Mouse (Mus musculus): ENCODE results near the gene Pbxip1. TPM values are rescaled to one million over a fixed set of nuclear protein-coding genes. Genes with fewer than 3 reads are reported as not detected.

Gene Pbxip1
- polyA plus RNA-seq, 1 experiment from 2014 or later: 10.0 TPM

- Histone ChIP-seq H3K4me2 (ENCODE audit: low read depth, low read length, severe bottlenecking) (no peak within 1 kb of the TSS), H3K4me3 (ENCODE audit: low read depth, low read length) (no peak within 1 kb of the TSS), H3K27me3 (ENCODE audit: control insufficient read depth, insufficient read depth, low read length) (no peaks in the 10 kb centered on the region), H3K27ac (ENCODE audit: low read depth, low read length) (no peak within 1 kb of the TSS), H3K4me1 (replicated peaks; ENCODE audit: control insufficient read depth, insufficient read depth, low read length) (no peaks in the 10 kb centered on the region), H3K9ac (ENCODE audit: low read length) (no peak within 1 kb of the TSS), H3K9me3 (ENCODE audit: control insufficient read depth, low read length) (no peaks in the 10 kb centered on the region), H3K36me3 (ENCODE audit: control insufficient read depth, insufficient read depth, low read length) (no peaks in the 10 kb centered on the region; the same call in 1 of the 2 replicates)
- 84% methylated on average over 5 of the region's 5 CpGs for WGBS
- DNase-seq (ENCODE audit: low spot score) (no peak), ATAC-seq (replicated peaks; ENCODE audit: low FRiP score) (no peak)
These were observed 33.8 kb upstream of the Pbxip1 start, which contains the start of gene Lenep for GRCm38 (mm10) chr3:89402693-89403092. Gene Lenep (minus strand): TSS chr3:89402793.

- Histone ChIP-seq H3K27ac (ENCODE audit: low read depth, low read length) (no peak overlapping the region), H3K27me3 (ENCODE audit: control insufficient read depth, insufficient read depth, low read length) (no peaks in the 10 kb centered on the region), H3K9ac (ENCODE audit: low read length) (no peak overlapping the region), H3K9me3 (ENCODE audit: control insufficient read depth, low read length) (no peaks in the 10 kb centered on the region), H3K4me3 (ENCODE audit: low read depth, low read length) (no peak overlapping the region), H3K4me1 (replicated peaks; ENCODE audit: control insufficient read depth, insufficient read depth, low read length) (peaks cover 5% of the 10 kb centered on the region; the same call in 1 of the 2 replicates), H3K36me3 (ENCODE audit: control insufficient read depth, insufficient read depth, low read length) (no peaks in the 10 kb centered on the region; the same call in 1 of the 2 replicates), H3K4me2 (ENCODE audit: low read depth, low read length, severe bottlenecking) (no peak overlapping the region)
- WGBS: 90% methylated on average over 6 of the region's 6 CpGs
- DNase-seq (ENCODE audit: low spot score) (no peak), ATAC-seq (replicated peaks; ENCODE audit: low FRiP score) (no peak)
These were observed 29.6 kb upstream of the Pbxip1 start for GRCm38 (mm10) chr3:89406887-89407286.

GRCm38 (mm10) chr3:89408448-89408847 lies 28.1 kb upstream of the Pbxip1 start:
- Histone ChIP-seq H3K9me3 (ENCODE audit: control insufficient read depth, low read length) (no peaks in the 10 kb centered on the region), H3K27ac (ENCODE audit: low read depth, low read length) (no peak overlapping the region), H3K4me1 (replicated peaks; ENCODE audit: control insufficient read depth, insufficient read depth, low read length) (peaks cover 5% of the 10 kb centered on the region; the same call in 1 of the 2 replicates), H3K36me3 (ENCODE audit: control insufficient read depth, insufficient read depth, low read length) (no peaks in the 10 kb centered on the region; the same call in 1 of the 2 replicates), H3K9ac (ENCODE audit: low read length) (no peak overlapping the region), H3K27me3 (ENCODE audit: control insufficient read depth, insufficient read depth, low read length) (no peaks in the 10 kb centered on the region), H3K4me3 (ENCODE audit: low read depth, low read length) (no peak overlapping the region), H3K4me2 (ENCODE audit: low read depth, low read length, severe bottlenecking) (no peak overlapping the region)
- DNase-seq (ENCODE audit: low spot score) (no peak), ATAC-seq (replicated peaks; ENCODE audit: low FRiP score) (no peak)
- 65% methylated on average over 16 of the region's 16 CpGs for WGBS

GRCm38 (mm10) chr3:89409701-89410100 lies 26.8 kb upstream of the Pbxip1 start:
- ATAC-seq (replicated peaks; ENCODE audit: low FRiP score) (no peak), DNase-seq (ENCODE audit: low spot score) (no peak)
- Histone ChIP-seq H3K4me1 (replicated peaks; ENCODE audit: control insufficient read depth, insufficient read depth, low read length) (peaks cover 5% of the 10 kb centered on the region; the same call in 1 of the 2 replicates), H3K27me3 (ENCODE audit: control insufficient read depth, insufficient read depth, low read length) (no peaks in the 10 kb centered on the region), H3K9ac (ENCODE audit: low read length) (no peak overlapping the region), H3K36me3 (ENCODE audit: control insufficient read depth, insufficient read depth, low read length) (peaks cover 3% of the 10 kb centered on the region), H3K4me3 (ENCODE audit: low read depth, low read length) (no peak overlapping the region), H3K4me2 (ENCODE audit: low read depth, low read length, severe bottlenecking) (no peak overlapping the region), H3K9me3 (ENCODE audit: control insufficient read depth, low read length) (no peaks in the 10 kb centered on the region), H3K27ac (ENCODE audit: low read depth, low read length) (no peak overlapping the region)
- 96% methylated on average over 3 of the region's 3 CpGs for WGBS

GRCm38 (mm10) chr3:89410864-89411263 lies 25.6 kb upstream of the Pbxip1 start:
- no peak overlapping the region for H3K27ac ChIP-seq (ENCODE audit: low read depth, low read length)
- 81% methylated on average over 10 of the region's 10 CpGs for WGBS
- DNase-seq (ENCODE audit: low spot score) (no peak), ATAC-seq (replicated peaks; ENCODE audit: low FRiP score) (no peak)
- peak overlapping the region; percentile 39 for H3K4me3 ChIP-seq (ENCODE audit: low read depth, low read length)
- peaks cover 5% of the 10 kb centered on the region; the same call in 1 of the 2 replicates for H3K4me1 ChIP-seq (replicated peaks; ENCODE audit: control insufficient read depth, insufficient read depth, low read length)
- no peaks in the 10 kb centered on the region for H3K9me3 ChIP-seq (ENCODE audit: control insufficient read depth, low read length)
- H3K9ac ChIP-seq (ENCODE audit: low read length): peak overlapping the region; percentile 49
- peaks cover 11% of the 10 kb centered on the region for H3K36me3 ChIP-seq (ENCODE audit: control insufficient read depth, insufficient read depth, low read length)
- peak overlapping the region; percentile 60 for H3K4me2 ChIP-seq (ENCODE audit: low read depth, low read length, severe bottlenecking)
- no peaks in the 10 kb centered on the region for H3K27me3 ChIP-seq (ENCODE audit: control insufficient read depth, insufficient read depth, low read length)

- Histone ChIP-seq H3K9me3 (ENCODE audit: control insufficient read depth, low read length) (no peaks in the 10 kb centered on the region), H3K4me1 (replicated peaks; ENCODE audit: control insufficient read depth, insufficient read depth, low read length) (peaks cover 9% of the 10 kb centered on the region), H3K27me3 (ENCODE audit: control insufficient read depth, insufficient read depth, low read length) (no peaks in the 10 kb centered on the region), H3K4me3 (ENCODE audit: low read depth, low read length) (peak within 1 kb of the TSS; percentile 39), H3K9ac (ENCODE audit: low read length) (peak within 1 kb of the TSS; percentile 49), H3K27ac (ENCODE audit: low read depth, low read length) (no peak within 1 kb of the TSS), H3K4me2 (ENCODE audit: low read depth, low read length, severe bottlenecking) (peak within 1 kb of the TSS; percentile 60), H3K36me3 (ENCODE audit: control insufficient read depth, insufficient read depth, low read length) (peaks cover 14% of the 10 kb centered on the region)
- peak; percentile 96 for DNase-seq (ENCODE audit: low spot score)
- WGBS: 6% methylated on average over 28 of the region's 28 CpGs
- peak; percentile 100 for ATAC-seq (replicated peaks; ENCODE audit: low FRiP score)
These were observed 24.8 kb upstream of the Pbxip1 start, which contains the start of gene Flad1 for GRCm38 (mm10) chr3:89411490-89412393. Gene Flad1 (minus strand): TSS chr3:89411870.

- ATAC-seq (replicated peaks; ENCODE audit: low FRiP score): no peak
- Histone ChIP-seq H3K4me3 (ENCODE audit: low read depth, low read length) (no peak overlapping the region), H3K27ac (ENCODE audit: low read depth, low read length) (no peak overlapping the region), H3K9ac (ENCODE audit: low read length) (no peak overlapping the region), H3K36me3 (ENCODE audit: control insufficient read depth, insufficient read depth, low read length) (peaks cover 14% of the 10 kb centered on the region), H3K27me3 (ENCODE audit: control insufficient read depth, insufficient read depth, low read length) (no peaks in the 10 kb centered on the region), H3K4me2 (ENCODE audit: low read depth, low read length, severe bottlenecking) (no peak overlapping the region), H3K9me3 (ENCODE audit: control insufficient read depth, low read length) (no peaks in the 10 kb centered on the region), H3K4me1 (replicated peaks; ENCODE audit: control insufficient read depth, insufficient read depth, low read length) (peaks cover 19% of the 10 kb centered on the region)
- DNase-seq (ENCODE audit: low spot score): no peak
- WGBS: 97% methylated on average over 8 of the region's 8 CpGs
These were observed 20.3 kb upstream of the Pbxip1 start for GRCm38 (mm10) chr3:89416158-89416557.

- Histone ChIP-seq H3K36me3 (ENCODE audit: control insufficient read depth, insufficient read depth, low read length) (peaks cover 14% of the 10 kb centered on the region), H3K4me1 (replicated peaks; ENCODE audit: control insufficient read depth, insufficient read depth, low read length) (peaks cover 23% of the 10 kb centered on the region), H3K27ac (ENCODE audit: low read depth, low read length) (peak overlapping the region; percentile 85), H3K4me2 (ENCODE audit: low read depth, low read length, severe bottlenecking) (peak overlapping the region; percentile 92), H3K4me3 (ENCODE audit: low read depth, low read length) (peak overlapping the region; percentile 57), H3K27me3 (ENCODE audit: control insufficient read depth, insufficient read depth, low read length) (no peaks in the 10 kb centered on the region), H3K9ac (ENCODE audit: low read length) (peak overlapping the region; percentile 75), H3K9me3 (ENCODE audit: control insufficient read depth, low read length) (no peaks in the 10 kb centered on the region)
- DNase-seq (ENCODE audit: low spot score) (no peak), ATAC-seq (replicated peaks; ENCODE audit: low FRiP score) (no peak)
- WGBS: 23% methylated on average over 2 of the region's 2 CpGs
These were observed 19.4 kb upstream of the Pbxip1 start for GRCm38 (mm10) chr3:89417131-89417530.
